Mouse (Mus musculus): ENCODE data around the gene Rtn1. TPM values are rescaled to one million over a fixed set of nuclear protein-coding genes. Genes with fewer than 3 reads are reported as not detected.

Gene Rtn1
- polyA plus RNA-seq, 1 experiment from 2014 or later, result 84.3 TPM

DNA sequence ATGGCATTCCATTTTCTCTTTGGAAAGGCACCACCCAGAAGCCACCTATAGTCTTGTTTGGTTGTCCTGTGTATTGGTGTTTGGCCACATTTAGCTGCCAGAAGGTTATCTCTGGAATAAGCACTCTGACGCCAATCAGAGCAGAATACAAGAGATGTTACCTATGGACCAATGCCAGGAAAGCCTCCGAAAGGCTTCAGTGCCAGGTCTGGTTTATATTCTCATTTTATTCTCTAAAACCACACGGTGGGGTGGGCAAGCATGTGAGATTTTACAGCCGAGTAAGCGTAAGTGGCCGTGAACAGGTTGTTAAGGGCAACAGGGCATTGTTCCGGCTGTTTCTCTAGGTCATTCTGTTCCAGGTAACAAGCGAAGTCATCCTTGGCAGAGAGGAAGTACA lies 60.3 kb downstream of the Rtn1 start:
- WGBS, result 83% methylated on average over 8 of the region's 8 CpGs

DNA sequence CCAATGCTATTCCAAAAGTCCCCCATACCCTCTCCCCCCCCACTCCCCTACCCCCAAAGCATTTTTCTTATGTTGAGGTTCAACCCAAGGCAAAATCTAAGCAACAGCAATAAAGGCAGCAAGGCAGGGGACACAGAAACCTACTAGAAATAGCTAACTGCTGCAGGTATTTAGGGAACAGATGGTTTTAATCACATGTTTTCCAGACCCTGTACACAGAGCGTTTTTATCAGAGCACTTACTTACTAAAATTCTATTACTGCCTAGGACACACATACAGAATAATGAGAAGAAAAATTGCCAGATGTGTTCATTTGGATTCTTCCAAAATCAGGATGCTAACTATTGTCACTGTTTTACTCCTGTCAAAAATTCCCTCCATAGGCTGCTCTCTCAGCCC lies 61.7 kb downstream of the Rtn1 start:
- H3K4me3 ChIP-seq (ENCODE audit: low read depth, low read length), result no peak overlapping the region
- no peak overlapping the region for H3K27ac ChIP-seq (ENCODE audit: low read depth)
- H3K9ac ChIP-seq (ENCODE audit: low read length), result no peak overlapping the region
- 38% methylated on average over 1 of the region's 1 CpGs for WGBS
- no peak for DNase-seq (ENCODE audit: low spot score)
- H3K4me1 ChIP-seq (replicated peaks; ENCODE audit: control insufficient read depth, insufficient read depth, low read length), result no peaks in the 10 kb centered on the region
- no peak overlapping the region for H3K4me2 ChIP-seq (ENCODE audit: low read length)
- no peaks in the 10 kb centered on the region for H3K36me3 ChIP-seq (ENCODE audit: control insufficient read depth, insufficient read depth, low read length)
- no peaks in the 10 kb centered on the region for H3K9me3 ChIP-seq (ENCODE audit: control insufficient read depth, low read length)
- ATAC-seq (replicated peaks; ENCODE audit: low FRiP score, low TSS enrichment, low read depth), result no peak
- H3K27me3 ChIP-seq (replicated peaks; ENCODE audit: control insufficient read depth, insufficient read depth, low read length), result no peaks in the 10 kb centered on the region

More for the DNA sequence above, 60.3 kb downstream of the Rtn1 start:
- Histone ChIP-seq H3K4me1 (replicated peaks; ENCODE audit: control insufficient read depth, insufficient read depth, low read length) (no peaks in the 10 kb centered on the region), H3K9me3 (ENCODE audit: control insufficient read depth, low read length) (no peaks in the 10 kb centered on the region), H3K4me3 (ENCODE audit: low read depth, low read length) (no peak overlapping the region), H3K27ac (ENCODE audit: low read depth) (no peak overlapping the region), H3K4me2 (ENCODE audit: low read length) (no peak overlapping the region), H3K9ac (ENCODE audit: low read length) (no peak overlapping the region), H3K36me3 (ENCODE audit: control insufficient read depth, insufficient read depth, low read length) (no peaks in the 10 kb centered on the region), H3K27me3 (replicated peaks; ENCODE audit: control insufficient read depth, insufficient read depth, low read length) (no peaks in the 10 kb centered on the region)
- ATAC-seq (replicated peaks; ENCODE audit: low FRiP score, low TSS enrichment, low read depth), result no peak
- DNase-seq (ENCODE audit: low spot score), result no peak

- WGBS, result 36% methylated on average over 2 of the region's 2 CpGs
- Histone ChIP-seq H3K27me3 (replicated peaks; ENCODE audit: control insufficient read depth, insufficient read depth, low read length) (no peaks in the 10 kb centered on the region), H3K27ac (ENCODE audit: low read depth) (no peak overlapping the region), H3K9ac (ENCODE audit: low read length) (no peak overlapping the region), H3K4me2 (ENCODE audit: low read length) (no peak overlapping the region), H3K4me3 (ENCODE audit: low read depth, low read length) (no peak overlapping the region), H3K36me3 (ENCODE audit: control insufficient read depth, insufficient read depth, low read length) (no peaks in the 10 kb centered on the region), H3K4me1 (replicated peaks; ENCODE audit: control insufficient read depth, insufficient read depth, low read length) (no peaks in the 10 kb centered on the region), H3K9me3 (ENCODE audit: control insufficient read depth, low read length) (no peaks in the 10 kb centered on the region)
- ATAC-seq (replicated peaks; ENCODE audit: low FRiP score, low TSS enrichment, low read depth) (no peak), DNase-seq (ENCODE audit: low spot score) (no peak)
Observed at GRCm38 (mm10) chr12:72343639-72344038, 65.2 kb downstream of the Rtn1 start.

DNA sequence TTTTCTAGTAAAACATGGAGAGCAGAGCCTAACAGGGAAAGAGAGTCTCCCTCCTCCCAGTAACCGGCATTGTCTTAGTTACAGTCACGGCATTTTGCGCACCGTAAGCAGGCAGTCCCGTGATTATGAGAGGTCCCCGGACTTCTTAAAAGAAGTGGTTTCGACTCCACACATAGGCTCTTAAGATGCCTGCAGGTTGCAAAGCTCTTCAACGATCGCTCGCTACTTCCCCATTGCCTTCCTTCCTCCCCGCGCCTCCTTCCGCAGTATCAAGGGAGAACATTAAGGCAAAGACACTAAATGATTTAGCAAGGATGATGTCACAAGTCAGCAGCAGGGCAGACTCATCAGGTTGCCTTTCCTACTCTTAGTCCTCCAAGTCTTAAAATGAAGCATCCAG lies 72.8 kb downstream of the Rtn1 start:
- H3K4me3 ChIP-seq (ENCODE audit: low read depth, low read length), result no peak overlapping the region

GRCm38 (mm10) chr12:72332488-72333013 lies 76.3 kb downstream of the Rtn1 start:
- Histone ChIP-seq H3K9me3 (ENCODE audit: control insufficient read depth, low read length) (no peaks in the 10 kb centered on the region), H3K4me3 (ENCODE audit: low read depth, low read length) (no peak overlapping the region), H3K27ac (ENCODE audit: low read depth) (no peak overlapping the region), H3K4me1 (replicated peaks; ENCODE audit: control insufficient read depth, insufficient read depth, low read length) (no peaks in the 10 kb centered on the region), H3K36me3 (ENCODE audit: control insufficient read depth, insufficient read depth, low read length) (no peaks in the 10 kb centered on the region), H3K27me3 (replicated peaks; ENCODE audit: control insufficient read depth, insufficient read depth, low read length) (no peaks in the 10 kb centered on the region), H3K9ac (ENCODE audit: low read length) (no peak overlapping the region), H3K4me2 (ENCODE audit: low read length) (no peak overlapping the region)
- ATAC-seq (replicated peaks; ENCODE audit: low FRiP score, low TSS enrichment, low read depth) (no peak), DNase-seq (ENCODE audit: low spot score) (no peak)
- 72% methylated on average over 5 of the region's 5 CpGs for WGBS

More for the DNA sequence above, 72.8 kb downstream of the Rtn1 start:
- 94% methylated on average over 13 of the region's 13 CpGs for WGBS
- DNase-seq (ENCODE audit: low spot score), result no peak
- H3K27ac ChIP-seq (ENCODE audit: low read depth), result no peak overlapping the region
- H3K9ac ChIP-seq (ENCODE audit: low read length), result no peak overlapping the region
- H3K4me2 ChIP-seq (ENCODE audit: low read length), result no peak overlapping the region
- H3K27me3 ChIP-seq (replicated peaks; ENCODE audit: control insufficient read depth, insufficient read depth, low read length), result no peaks in the 10 kb centered on the region
- no peaks in the 10 kb centered on the region for H3K9me3 ChIP-seq (ENCODE audit: control insufficient read depth, low read length)
- no peaks in the 10 kb centered on the region for H3K36me3 ChIP-seq (ENCODE audit: control insufficient read depth, insufficient read depth, low read length)
- no peaks in the 10 kb centered on the region for H3K4me1 ChIP-seq (replicated peaks; ENCODE audit: control insufficient read depth, insufficient read depth, low read length)
- ATAC-seq (replicated peaks; ENCODE audit: low FRiP score, low TSS enrichment, low read depth), result no peak

GRCm38 (mm10) chr12:72331912-72332487 lies 76.9 kb downstream of the Rtn1 start:
- H3K27ac ChIP-seq (ENCODE audit: low read depth), result no peak overlapping the region
- no peak for ATAC-seq (replicated peaks; ENCODE audit: low FRiP score, low TSS enrichment, low read depth)
- 75% methylated on average over 7 of the region's 7 CpGs for WGBS

GRCm38 (mm10) chr12:72326087-72326486 lies 82.8 kb downstream of the Rtn1 start:
- Histone ChIP-seq H3K36me3 (ENCODE audit: control insufficient read depth, insufficient read depth, low read length) (no peaks in the 10 kb centered on the region), H3K27ac (ENCODE audit: low read depth) (no peak overlapping the region), H3K27me3 (replicated peaks; ENCODE audit: control insufficient read depth, insufficient read depth, low read length) (no peaks in the 10 kb centered on the region), H3K9me3 (ENCODE audit: control insufficient read depth, low read length) (no peaks in the 10 kb centered on the region), H3K9ac (ENCODE audit: low read length) (no peak overlapping the region), H3K4me1 (replicated peaks; ENCODE audit: control insufficient read depth, insufficient read depth, low read length) (0 out of 2 replicates have a peak, but pooled peaks cover 3% of the 10 kb centered on the region), H3K4me2 (ENCODE audit: low read length) (no peak overlapping the region), H3K4me3 (ENCODE audit: low read depth, low read length) (no peak overlapping the region)
- DNase-seq (ENCODE audit: low spot score) (no peak), ATAC-seq (replicated peaks; ENCODE audit: low FRiP score, low TSS enrichment, low read depth) (no peak)

More at GRCm38 (mm10) chr12:72331912-72332487, 76.9 kb downstream of the Rtn1 start:
- no peaks in the 10 kb centered on the region for H3K27me3 ChIP-seq (replicated peaks; ENCODE audit: control insufficient read depth, insufficient read depth, low read length)
- H3K9me3 ChIP-seq (ENCODE audit: control insufficient read depth, low read length), result no peaks in the 10 kb centered on the region
- no peak for DNase-seq (ENCODE audit: low spot score)
- H3K4me2 ChIP-seq (ENCODE audit: low read length), result no peak overlapping the region
- H3K4me1 ChIP-seq (replicated peaks; ENCODE audit: control insufficient read depth, insufficient read depth, low read length), result no peaks in the 10 kb centered on the region
- H3K36me3 ChIP-seq (ENCODE audit: control insufficient read depth, insufficient read depth, low read length), result no peaks in the 10 kb centered on the region
- no peak overlapping the region for H3K9ac ChIP-seq (ENCODE audit: low read length)
- H3K4me3 ChIP-seq (ENCODE audit: low read depth, low read length), result no peak overlapping the region

DNA sequence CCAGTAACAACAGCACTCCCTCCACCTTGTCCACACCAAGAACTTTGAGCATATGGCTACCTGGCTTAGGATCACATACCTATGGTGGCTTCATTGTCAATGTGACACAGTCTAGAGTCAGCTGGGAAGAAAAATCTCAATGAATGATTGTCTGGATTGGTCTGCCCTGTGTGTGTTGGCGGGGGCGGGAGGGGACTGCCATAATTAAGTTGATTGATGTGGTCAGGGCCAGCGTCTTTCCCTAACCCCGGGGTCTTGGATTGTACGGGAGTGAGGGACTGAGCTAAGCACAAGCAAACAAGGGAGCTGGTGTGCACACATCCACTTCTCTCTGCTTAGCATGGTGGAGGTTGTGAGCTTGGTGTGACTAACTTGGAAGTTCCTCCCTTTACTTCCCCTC lies 83.8 kb downstream of the Rtn1 start:
- DNase-seq (ENCODE audit: low spot score) (no peak), ATAC-seq (replicated peaks; ENCODE audit: low FRiP score, low TSS enrichment, low read depth) (no peak)
- H3K27me3 ChIP-seq (replicated peaks; ENCODE audit: control insufficient read depth, insufficient read depth, low read length), result no peaks in the 10 kb centered on the region
- no peaks in the 10 kb centered on the region for H3K36me3 ChIP-seq (ENCODE audit: control insufficient read depth, insufficient read depth, low read length)
- 21% methylated on average over 5 of the region's 5 CpGs for WGBS
- no peak overlapping the region for H3K4me2 ChIP-seq (ENCODE audit: low read length)
- H3K4me1 ChIP-seq (replicated peaks; ENCODE audit: control insufficient read depth, insufficient read depth, low read length), result 0 out of 2 replicates have a peak, but pooled peaks cover 3% of the 10 kb centered on the region
- H3K4me3 ChIP-seq (ENCODE audit: low read depth, low read length), result no peak overlapping the region
- H3K9me3 ChIP-seq (ENCODE audit: control insufficient read depth, low read length), result no peaks in the 10 kb centered on the region
- no peak overlapping the region for H3K9ac ChIP-seq (ENCODE audit: low read length)
- no peak overlapping the region for H3K27ac ChIP-seq (ENCODE audit: low read depth)

- ATAC-seq (replicated peaks; ENCODE audit: low FRiP score, low TSS enrichment, low read depth) (no peak), DNase-seq (ENCODE audit: low spot score) (no peak)
- WGBS, result 72% methylated on average over 10 of the region's 10 CpGs
Observed at GRCm38 (mm10) chr12:72324210-72324871, 84.5 kb downstream of the Rtn1 start.

More at GRCm38 (mm10) chr12:72324210-72324871, 84.5 kb downstream of the Rtn1 start:
- H3K27ac ChIP-seq (ENCODE audit: low read depth), result no peak overlapping the region
- no peak overlapping the region for H3K4me3 ChIP-seq (ENCODE audit: low read depth, low read length)
- H3K4me2 ChIP-seq (ENCODE audit: low read length), result no peak overlapping the region
- H3K36me3 ChIP-seq (ENCODE audit: control insufficient read depth, insufficient read depth, low read length), result no peaks in the 10 kb centered on the region
- H3K9ac ChIP-seq (ENCODE audit: low read length), result no peak overlapping the region
- no peaks in the 10 kb centered on the region for H3K27me3 ChIP-seq (replicated peaks; ENCODE audit: control insufficient read depth, insufficient read depth, low read length)
- 0 out of 2 replicates have a peak, but pooled peaks cover 3% of the 10 kb centered on the region for H3K4me1 ChIP-seq (replicated peaks; ENCODE audit: control insufficient read depth, insufficient read depth, low read length)
- no peaks in the 10 kb centered on the region for H3K9me3 ChIP-seq (ENCODE audit: control insufficient read depth, low read length)

Measured in intestine, embryonic 14.5 days (tissue).